Mouse (Mus musculus): ENCODE measurements at regions not wholly inside any gene's neighbourhood (a gene's known extent, or its start where the extent isn't known, plus 50 kb on each side); places are given as distances from the start of the nearest gene placed in this dataset.

DNA sequence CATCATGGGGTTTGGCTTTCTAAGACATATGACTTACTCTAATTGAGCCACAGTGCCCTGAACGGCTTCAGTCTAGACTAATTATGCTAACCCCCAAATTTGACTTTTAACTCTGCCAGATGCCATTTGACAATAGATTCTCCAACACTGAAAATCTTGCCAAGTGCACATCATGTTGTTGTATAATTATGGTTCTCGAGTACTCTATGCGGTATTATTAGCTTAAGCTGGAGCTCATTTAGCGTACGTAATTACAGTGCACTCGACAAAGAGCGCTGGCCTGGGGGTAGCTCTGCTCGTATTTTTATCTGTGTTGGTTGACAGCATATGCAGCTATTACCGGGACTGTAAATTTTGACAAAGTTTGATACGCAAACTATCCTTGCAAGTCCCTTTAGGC, 70.4 kb upstream of the Zdhhc17 start:
- intact Hi-C loops (cut with DNase I) = no loop called here
- no peak for DNase-seq

DNA sequence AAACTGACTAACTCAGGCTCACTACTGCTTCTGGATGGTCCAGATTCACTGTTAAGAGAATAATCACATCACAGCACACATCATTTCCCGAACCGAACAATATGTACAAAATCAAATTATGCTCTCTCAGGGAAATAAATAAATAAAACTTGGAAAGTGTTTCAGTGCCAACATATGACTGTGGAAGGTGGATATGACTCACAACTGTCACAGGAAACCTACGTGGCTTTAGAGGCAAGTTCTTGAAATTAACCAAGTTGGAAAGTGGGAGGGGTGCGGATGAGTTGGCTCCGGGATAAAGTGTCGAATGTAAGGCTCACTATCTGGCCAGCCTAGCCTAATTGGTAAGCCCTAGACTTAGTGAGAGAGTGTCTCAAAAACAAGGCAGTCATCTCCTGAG, 69.1 kb upstream of the Zdhhc17 start:
- intact Hi-C loops (cut with DNase I) = no loop called here
- DNase-seq = no peak

DNA sequence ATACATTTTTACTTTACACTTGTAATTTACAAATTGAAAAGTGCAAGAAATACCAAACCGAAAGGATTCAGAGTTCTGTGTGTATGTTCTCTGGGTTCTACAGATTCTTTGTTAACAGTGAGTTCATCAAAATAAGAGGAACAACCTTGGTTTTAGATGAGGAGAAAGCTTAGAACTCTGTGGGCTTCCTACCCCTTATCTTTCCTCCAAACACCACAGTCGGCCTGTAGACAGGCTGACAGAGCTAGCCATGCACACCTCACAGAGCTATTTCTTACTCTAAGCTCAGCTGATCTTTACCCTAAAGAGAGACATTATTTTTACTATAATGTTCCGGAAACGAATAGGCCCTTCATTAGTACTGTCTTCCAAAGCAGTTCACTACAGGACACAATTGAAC, 67.7 kb upstream of the Zdhhc17 start:
- intact Hi-C loops (cut with DNase I) = no loop called here
- DNase-seq = no peak

DNA sequence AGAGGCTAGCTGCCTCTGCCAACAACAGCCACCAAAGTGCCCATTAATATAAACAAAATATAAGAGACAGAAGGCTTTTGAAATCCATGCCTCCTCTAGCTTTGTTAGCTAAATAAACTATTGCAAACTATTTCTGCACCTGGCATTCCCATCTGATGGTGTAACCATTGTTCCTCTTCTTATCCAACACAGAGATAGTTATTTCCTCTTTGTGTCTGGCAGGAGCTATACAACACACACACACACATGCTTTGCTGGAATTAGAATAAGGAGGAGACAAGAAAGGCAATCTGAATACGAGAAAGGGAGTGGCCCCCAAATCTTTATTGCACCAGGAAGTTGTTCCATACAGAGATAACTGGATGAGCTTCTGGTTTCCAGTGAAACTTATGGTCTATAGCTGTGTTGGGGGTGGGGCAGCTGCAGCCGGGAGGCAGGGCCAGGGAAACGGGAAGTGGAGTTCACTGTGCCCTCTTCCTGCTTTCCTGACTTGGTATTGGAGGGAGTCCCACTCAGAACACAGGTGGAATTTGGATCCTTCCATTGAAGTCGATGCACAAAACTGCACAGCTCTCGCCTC, 64.0 kb upstream of the Zdhhc17 start:
- DNase-seq = no peak
- intact Hi-C loops (cut with DNase I) = no loop called here

DNA sequence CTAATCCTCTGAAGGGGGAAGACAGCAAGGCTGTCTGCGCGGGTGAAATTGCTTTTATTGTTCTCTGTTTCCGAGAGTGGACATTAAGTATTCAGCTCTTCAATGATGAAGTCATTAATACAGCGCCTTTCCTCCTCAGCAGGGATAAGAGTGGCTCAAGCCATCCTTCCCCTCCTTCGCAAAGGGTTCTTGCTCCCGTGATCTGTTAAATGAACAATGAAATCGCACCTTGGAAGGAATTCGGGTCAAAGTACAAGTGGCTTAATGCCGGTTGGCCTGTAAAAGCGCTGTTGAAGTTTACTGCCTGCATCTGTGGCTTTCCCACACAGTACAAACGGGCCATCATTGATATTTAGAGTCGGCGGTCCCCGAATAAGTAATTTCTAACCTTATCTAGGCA, 63.3 kb upstream of the Zdhhc17 start:
- intact Hi-C loops (cut with DNase I) = no loop called here

DNA sequence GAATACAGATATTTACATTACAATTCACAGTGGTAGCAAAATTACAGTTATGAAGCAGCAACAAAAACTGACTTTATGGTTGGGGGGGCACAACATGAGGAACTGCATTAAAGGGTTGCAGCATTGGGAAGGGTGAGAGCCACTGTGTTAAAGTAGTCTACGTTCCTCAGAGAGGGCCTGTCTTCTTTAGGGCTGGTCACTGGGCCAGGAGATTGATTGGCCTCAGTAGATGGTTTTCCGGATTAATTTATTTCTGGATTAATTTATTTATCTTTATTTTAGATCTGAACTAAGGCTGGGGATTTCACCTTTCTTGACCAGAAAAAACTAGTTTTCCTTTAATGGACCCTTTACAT, 62.6 kb upstream of the Zdhhc17 start:
- DNase-seq = no peak
- intact Hi-C loops (cut with DNase I) = no loop called here

More for the DNA sequence above, 63.3 kb upstream of the Zdhhc17 start:
- DNase-seq = no peak

DNA sequence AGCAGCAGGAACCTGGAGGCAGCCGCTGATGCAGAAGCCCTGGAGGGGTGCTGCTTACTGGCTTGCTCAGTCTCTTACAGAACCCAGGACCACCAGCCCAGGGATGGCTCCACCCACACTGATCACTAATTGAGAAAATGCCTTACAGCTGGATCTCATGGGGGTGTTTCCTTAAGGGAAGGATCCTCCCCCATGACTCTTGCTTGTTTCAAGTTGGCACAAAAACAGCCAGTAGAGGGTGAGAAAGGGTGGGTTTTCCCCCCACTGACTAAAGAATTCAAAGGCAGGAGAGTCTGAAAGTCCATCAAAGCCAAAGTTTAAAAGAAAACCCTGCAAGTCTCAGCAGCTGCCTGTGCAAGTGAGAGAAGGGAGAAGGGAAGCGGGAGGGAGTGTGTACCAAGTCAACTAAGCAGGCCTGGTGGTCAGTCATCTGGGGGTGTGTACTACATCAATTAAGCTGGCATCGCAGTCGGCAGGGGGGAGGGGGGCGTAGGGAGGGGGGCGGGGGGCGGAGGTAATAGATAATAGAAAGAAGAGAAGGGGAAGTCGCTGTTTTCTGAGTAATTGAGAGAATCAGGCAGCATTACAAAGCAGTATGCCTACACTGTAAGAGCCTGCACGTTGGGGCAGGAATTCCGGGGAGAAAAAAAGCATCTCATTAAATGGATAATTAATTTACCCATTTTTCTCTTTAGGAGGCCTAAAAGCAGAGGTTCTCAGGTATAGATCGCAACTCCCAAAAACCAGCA, 62.0 kb upstream of the Zdhhc17 start:
- intact Hi-C loops (cut with DNase I) = no loop called here
- no peak for DNase-seq

DNA sequence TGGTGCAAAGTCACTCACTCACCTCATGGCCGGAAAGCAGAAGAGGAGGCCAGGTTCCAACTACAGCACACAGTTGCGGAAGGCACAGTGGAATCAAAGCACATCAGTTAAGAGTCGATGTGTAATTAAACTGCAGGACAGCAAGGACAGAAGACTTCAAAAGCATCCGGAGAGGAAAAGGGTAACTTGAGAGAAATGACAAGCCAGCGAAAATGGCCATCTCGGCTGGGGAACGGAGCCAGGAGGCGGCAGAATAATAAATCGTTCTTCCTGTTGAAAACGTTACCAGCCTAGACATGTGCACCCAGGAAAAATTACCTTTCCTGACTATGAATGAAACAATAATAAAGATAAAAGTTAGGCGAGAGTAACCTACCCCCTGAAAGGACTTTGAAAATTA, 56.2 kb upstream of the Zdhhc17 start:
- no peak for DNase-seq
- intact Hi-C loops (cut with DNase I) = no loop called here

DNA sequence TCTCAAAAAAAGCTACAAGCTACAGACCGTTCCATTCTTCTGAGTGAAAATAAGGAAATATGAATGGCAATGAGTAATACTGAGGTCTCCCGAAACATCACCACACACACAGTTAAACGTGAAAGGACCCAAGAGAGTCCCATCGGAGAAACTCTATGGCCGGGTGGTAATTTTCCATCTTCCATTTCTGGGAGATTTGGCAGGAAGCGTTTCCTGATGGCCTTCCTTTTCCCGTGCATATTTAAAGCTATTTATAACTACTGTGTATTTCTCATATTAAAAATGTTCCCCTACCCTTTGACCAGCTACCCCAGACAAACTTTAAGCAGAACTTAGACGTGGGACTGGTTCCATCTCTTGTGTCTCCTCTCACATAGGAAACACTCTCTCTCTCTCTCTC, 50.7 kb upstream of the Zdhhc17 start:
- DNase-seq = no peak
- intact Hi-C loops (cut with DNase I) = no loop called here

All from left cerebral cortex, postnatal 4 days (tissue).